Mouse (Mus musculus): Measurements from ENCODE around the gene Zfp988.
"Not testable (repeated sequence)": the region's sequence is repeated elsewhere in the genome, so short reads cannot be mapped to it uniquely, and the experiment has no call there.

The Zfp988 gene

DNA sequence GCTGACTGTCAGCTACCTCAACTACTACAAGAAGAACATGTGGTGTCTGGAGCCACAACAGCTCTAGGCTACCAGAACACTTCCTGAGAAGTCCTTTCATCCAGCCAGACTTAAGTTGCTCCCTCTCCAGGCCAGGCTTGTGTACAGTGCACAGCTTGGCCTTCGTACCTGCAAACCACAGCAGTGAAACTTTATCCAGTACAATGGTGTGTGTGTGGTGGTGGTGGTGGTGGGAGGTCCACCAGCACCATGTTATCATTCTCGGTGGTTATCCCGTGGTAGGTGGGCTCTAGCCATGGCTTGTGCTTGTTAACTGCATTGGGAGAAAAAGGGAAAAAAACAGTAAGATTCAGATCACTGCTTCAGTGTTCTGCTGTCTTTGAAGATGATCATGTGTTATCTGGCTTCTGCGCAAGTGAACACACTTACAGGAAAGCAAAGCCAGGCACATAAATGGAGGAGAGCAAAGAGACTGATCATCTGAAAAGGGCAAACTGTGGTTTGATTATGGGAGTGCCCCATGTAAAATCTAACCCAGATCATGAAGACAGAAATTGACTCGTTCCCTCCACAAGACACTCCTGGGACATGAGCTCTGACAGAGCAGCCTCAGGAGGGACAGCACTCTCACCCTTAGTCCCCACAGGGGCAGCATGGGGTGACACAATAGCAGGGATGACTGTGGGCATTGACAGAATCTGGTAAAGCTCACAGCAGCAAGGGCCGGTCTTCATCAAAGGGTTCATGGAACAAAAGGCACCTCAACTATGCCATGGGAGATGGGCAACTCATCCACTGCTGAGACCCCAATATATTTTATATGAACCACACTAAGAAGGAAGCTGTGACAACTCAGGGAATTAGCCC lies 37.8 kb downstream of the Zfp988 start:
- not testable (repeated sequence) for DNase-seq (ENCODE audit: low spot score)

DNA sequence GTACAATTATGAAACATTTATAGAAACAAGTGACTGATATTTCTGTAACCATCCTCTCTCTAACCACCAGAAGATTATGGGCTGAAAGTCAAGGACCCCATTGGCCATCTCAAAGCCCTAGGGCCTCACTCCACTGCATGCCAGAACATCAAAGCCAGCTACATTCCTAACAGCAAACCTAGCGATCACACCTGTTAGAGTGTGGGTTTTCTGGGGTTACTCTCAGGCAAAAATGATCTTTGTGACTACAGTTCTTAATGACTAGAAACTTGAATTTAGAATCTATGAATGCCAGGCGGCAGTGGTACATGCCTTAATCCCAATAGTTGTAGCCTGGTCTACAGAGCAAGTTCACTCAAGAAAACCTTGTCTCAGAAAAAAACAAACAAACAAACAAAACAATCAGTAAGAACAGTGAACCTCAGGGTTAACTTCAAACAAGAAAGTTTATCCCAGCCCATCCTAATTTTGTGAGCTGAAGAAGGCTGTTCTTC lies 39.6 kb downstream of the Zfp988 start:
- DNase-seq (ENCODE audit: low spot score), result not testable (repeated sequence)

DNA sequence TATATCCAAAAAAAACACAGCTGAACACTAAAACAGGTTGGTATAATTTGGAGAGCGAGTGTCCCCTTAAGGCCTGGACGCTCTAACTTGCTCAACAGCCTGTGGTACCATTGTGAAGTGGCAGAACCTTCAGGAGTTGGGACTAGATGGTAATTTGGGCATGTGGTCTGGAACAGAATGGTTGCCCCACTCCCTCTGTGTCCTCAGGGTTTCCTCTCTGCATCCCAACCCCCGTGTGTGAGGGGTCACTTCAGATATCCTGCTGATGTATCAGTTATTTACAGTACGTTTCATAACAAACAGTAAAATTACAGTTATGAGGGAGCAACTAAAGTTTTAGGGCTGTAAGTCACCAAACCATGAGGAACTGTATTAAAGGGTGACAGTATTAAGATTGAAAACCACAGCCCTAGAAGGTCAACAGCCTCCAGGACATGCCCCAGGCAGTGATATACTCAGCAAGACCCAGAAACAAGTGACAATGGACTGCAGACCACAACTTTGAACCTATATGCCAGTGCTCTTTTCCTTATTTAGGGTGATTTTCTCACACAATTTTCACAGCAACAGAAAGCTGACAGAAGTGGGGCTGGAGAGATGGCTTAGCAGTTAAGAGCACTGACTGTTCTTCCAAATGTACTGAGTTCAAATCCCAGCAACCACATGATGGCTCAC lies 41.0 kb downstream of the Zfp988 start:
- not testable (repeated sequence) for DNase-seq (ENCODE audit: low spot score)

DNA sequence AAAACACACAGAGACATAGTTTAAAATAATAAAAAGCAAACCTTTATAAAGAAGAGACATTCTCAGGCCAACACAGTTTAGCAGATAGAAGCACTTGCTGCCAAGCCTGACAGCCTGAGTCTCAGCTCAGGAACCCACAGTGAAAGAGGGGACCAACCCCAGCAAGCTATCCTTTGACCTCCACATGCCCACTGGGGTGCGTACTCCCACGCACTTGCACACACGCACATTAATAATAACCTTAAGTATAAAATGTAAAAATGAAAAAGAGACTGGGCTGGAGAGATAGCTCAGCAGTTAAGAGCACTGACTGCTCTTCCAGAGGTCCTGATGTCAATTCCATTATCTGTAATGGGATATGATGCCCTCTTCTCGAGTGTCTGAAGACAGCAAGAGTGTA lies 41.8 kb downstream of the Zfp988 start:
- not testable (repeated sequence) for DNase-seq (ENCODE audit: low spot score)

DNA sequence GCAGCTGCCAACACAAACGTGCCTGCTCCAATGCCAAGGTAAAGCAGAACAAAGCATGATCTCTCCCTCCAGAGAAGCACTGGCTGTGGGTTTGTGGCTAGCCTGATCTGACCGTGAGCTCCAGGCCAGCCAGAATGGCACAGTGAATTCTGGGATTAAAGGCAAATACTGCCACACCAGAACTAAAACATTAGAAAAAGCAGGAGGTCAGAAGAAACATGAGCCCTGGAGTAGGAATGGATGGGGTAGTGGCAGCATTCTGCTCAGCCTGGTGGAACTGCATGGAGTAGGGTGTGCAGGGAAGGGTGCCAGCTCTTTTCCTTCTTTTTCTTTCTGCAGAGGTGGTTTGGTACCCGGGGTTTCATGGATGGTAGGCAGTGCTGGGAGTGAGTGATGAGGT lies 42.4 kb downstream of the Zfp988 start:
- not testable (repeated sequence) for DNase-seq (ENCODE audit: low spot score)

DNA sequence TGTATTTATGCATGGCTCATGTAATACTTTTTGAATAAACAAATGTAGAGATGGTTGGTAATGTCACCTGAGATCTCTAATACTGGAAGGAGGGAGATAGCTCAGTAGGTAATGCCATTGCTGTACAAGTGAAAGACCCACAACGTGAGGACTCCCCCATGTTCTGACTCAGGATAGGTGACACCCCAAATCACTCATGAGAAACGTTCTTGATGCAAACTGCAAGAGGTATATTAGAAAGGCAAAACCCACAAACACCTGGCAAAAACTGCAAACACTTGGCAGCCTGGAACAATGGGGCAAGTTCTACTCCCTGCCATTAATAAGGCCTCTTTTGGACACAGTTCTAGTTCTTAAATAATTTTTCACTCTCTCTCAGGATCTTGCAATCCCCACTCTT lies 42.9 kb downstream of the Zfp988 start:
- not testable (repeated sequence) for DNase-seq (ENCODE audit: low spot score)

DNA sequence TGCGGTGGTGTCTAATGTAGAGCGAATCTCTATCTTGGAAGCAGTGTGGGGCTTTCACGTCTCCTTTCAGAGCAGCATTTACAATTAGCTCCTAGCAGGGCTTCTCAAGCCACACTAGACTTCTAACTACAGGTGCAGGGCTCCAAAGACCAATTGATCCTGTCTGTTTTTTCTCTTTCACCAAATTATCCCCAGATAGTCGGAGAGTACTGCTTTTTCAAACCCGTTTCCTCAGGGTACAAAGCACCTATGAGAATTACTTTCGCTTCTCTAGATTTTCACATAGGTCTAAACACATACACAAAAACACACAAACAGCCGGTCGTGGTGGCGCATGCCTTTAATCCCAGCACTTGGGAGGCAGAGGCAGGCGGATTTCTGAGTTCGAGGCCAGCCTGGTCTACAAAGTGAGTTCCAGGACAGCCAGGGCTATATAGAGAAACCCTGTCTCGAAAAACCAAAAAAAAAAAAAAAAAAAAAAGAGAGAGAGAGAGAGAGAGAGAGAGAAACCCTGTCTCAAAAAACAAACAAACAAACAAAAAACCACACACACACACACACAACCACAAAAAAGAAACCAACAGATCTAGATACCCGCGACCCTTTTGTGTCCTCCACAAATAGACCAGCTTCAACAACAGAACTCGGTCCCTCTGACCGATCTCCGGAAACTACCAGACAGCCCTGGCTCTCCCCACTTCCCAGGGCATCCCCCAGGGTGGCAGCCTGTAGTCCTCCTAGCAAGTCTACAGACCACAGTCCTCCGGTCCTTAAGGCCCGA lies 43.6 kb downstream of the Zfp988 start:
- not testable (repeated sequence) for DNase-seq (ENCODE audit: low spot score)

DNA sequence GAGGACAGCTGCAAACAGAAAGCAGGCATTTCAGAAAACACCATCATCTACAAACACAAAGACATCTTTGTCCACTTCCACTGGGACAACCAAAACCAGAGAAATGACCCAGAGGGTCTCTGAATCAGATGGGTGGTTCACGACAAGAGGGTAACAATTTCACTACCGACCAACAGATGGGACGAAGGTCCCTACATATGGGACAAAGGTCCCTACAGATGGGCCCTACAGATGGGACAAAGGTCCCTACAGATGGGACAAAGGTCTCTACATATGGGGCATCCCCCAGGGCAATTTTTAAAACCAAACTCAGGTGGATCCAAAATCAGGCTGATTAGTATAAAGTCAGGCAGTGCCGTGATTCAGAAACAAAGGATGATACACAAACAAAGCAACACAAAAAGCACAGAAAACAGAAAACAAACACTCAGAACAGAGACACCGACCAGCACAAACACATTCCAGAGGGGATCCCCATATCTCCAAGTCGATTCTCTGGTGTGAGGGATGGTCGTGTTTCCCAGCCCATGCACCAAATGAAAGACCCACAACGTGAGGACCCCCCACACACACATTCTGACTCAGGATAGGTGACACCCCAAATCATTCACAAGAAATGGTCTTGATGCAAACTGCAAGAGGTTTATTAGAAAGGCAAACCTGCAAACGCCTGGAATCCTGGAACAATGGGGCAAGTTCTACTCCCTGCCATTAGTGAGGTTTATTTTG lies 44.4 kb downstream of the Zfp988 start:
- not testable (repeated sequence) for DNase-seq (ENCODE audit: low spot score)

DNA sequence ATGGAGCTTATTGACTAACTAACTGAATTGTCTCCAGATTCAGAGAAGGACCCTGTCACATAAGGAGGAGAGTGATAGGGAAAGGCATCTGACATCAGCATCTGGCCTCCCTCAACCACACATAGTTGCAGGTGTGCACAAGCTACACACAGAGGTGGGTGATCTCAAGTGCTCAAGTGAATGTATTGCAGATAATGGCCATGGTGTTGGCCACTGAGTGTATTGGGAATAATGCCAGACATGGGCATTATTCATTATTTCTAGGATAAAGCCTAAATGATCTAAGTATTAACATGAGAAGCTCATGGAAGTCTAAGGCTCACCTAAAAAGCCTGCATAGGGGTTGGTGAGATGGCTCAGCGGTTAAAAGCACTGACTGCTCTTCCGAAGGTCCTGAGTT lies 45.1 kb downstream of the Zfp988 start:
- not testable (repeated sequence) for DNase-seq (ENCODE audit: low spot score)

DNA sequence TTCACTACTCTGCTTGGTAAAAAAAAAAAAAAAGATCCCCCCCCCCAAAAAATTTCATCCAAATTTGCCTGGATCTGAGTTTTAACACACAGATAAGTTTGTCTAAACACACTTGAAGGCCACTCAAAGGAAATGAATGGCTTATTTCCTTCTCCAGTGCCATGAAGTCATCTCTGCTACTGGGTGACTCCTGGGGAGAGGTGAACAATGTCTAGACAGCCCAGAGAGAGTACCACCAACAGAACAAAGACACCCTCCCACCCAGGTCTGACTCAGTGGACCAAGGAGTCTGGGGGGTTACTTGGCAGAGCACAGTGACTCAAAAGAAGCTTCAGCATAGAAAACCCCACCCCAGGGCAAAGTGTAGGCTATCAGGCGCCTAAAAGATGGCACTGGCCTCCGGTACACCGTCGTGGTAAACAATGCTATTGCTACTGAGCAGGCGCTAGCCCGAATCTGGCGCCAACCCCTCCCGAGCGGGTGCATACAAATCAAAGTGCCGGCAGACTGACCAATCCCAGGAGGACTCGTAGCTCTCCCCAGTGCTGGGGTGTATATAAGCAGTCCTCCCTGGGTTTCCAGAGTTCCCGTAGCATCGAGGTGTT lies 46.0 kb downstream of the Zfp988 start:
- not testable (repeated sequence) for DNase-seq (ENCODE audit: low spot score)

DNA sequence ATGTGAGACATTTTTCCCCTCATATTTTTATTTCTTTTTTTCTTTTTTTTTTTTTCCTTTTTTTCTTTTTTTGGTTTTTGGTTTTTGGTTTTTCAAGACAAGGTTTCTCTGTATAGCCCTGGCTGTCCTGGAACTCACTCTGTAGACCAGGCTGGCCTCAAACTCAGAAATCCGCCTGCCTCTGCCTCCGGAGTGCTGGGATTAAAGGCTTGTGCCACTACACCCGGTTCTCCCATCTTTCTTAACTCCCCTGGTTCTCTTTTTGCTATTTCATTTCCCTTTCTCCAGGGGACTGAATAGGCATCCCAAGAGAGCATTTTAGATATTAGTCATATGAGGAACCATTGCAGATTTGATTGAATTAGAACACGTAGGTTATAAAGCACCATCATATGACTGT lies 48.2 kb downstream of the Zfp988 start:
- DNase-seq (ENCODE audit: low spot score), result not testable (repeated sequence)

DNA sequence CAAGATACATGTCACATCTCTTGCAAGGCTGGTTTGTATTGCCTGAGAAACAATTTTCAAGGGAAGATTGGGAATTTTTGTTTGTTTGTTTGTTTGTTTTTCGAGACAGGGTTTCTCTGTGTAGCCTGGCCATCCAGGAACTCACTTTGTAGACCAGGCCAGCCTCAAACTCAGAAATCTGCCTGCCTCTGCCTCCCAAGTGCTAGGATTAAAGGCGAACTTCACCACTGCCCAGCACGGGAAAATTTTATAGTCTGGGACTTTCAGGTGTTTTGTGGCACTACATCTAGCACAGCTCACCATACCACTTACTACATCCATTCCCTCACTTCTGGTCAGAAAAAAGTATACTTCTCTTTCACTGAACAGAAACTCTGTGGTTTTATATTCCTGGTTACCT lies 50.6 kb downstream of the Zfp988 start:
- DNase-seq (ENCODE audit: low spot score), result not testable (repeated sequence)

DNA sequence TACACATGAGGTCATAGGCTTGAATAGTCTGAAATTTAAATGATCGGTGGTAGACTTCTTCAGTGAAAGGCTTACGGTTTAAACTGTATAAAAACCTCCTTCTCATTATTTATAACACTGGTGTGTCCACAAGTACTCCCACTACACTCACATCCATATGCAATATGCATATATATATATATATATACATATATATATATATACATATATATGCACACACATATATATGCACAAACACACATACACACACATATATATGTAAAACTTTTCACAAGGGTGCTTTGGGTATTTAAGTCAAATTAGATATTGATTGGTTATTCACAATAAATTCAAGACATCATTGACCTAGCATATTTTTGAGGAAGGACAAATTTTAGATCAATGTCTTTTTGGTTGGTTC lies 51.7 kb downstream of the Zfp988 start:
- not testable (repeated sequence) for DNase-seq (ENCODE audit: low spot score)

DNA sequence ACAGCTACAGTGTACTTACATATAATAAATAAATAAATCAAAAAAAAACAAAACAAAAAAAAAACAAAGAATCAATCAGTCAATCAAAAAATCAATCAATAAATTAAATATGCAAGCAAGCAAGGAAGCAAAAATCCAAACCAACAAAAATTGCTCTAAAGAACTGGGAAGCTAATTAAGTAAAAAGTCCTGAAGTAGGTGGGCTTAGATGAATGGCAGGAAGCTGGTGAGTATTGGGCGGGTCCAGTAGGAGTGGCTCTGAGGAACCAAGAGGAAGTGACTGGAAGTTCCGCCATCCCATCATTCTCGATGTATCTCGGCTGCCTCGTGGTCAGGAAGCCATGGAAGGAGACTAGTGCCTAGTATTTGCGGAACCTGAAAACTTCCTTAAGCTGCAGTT lies 55.5 kb downstream of the Zfp988 start, which contains the start of gene Zfp978:
Gene Zfp978, plus strand, starts transcription at position 301 of the 400 bp plus-strand sequence.
- DNase-seq (ENCODE audit: low spot score), result not testable (repeated sequence)

DNA sequence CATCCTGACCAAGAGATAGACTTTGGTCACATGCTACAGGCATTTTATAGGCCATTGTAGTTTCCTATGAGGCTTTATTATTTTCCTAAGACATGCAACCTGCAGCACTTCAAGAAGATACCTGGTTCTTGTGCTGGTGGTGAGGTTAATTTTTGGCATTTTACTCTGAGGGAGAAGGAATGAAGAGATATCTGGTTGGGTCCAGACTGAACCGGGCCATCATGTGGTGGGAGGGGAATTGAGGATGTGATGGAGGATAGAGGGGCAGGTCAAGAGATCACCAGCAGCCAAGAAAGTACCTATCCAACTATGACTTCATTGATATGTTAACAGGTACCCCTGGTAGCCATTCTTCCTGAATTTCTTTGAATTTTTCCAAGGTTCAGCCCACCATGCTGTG lies 56.4 kb downstream of the Zfp988 start:
- not testable (repeated sequence) for DNase-seq (ENCODE audit: low spot score)

DNA sequence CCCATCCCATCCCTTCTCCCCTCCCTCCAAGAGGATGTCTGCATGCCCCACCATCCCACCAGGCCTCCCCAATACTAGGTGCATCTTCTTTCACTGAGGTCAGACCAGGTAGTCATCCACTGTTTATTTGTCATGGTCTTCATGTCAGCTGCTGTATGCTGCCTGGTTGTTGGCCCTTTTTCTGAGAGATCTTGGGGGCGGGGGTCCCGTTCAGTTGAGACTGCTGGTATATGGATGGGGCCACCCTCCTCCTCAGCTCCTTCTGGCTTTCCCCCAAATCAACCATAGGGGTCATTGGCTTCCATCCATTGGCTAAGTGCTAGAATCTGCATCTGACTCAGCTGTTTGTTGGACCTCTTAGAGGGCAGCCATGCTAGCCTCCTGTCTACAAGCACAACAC lies 64.1 kb downstream of the Zfp988 start:
- DNase-seq (ENCODE audit: low spot score), result not testable (repeated sequence)

DNA sequence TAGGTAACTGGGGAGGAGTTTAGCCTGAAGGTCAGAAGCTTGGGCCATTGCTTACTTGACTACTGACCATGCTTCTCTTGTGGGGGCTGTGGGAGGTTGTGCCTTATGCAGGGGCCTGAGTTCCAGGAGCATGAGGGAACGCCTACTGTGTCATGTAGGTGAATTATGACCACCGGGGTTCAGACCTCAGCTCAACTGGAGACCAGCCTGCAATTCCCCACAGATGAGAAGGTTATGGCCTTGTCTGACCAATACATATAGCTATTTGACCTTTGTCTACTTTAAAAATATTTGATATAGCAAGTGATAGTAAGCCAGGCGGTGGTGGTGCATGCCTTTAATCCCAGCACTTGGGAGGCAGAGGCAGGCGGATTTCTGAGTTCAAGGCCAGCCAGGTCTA lies 77.7 kb downstream of the Zfp988 start:
- DNase-seq (ENCODE audit: low spot score), result not testable (repeated sequence)

All from lung, postnatal 25 days (tissue).